ENCODE assay signal across 26 mouse cellular contexts in genomic region chr2:155655759-155656372, GRCm38 (mm10). TPM values are rescaled to one million over a fixed set of nuclear protein-coding genes. Genes with fewer than 3 reads are reported as not detected.
DNase-seq lines count a peak whose midpoint lies in the region; ATAC-seq lines count a peak whose summit lies in the region.
"Had no signal": no experiment of that assay in that cellular context is flagged by ENCODE, and none has a peak within 500 bp of the region (broad histone marks: within the 10 kb centered on the region; RNA-seq: fewer than 3 reads in every experiment).

No protein-coding gene starts in this region.

- 25% methylated on average over 6 of the region's 6 CpGs for WGBS in forebrain, embryonic 13.5 days
- 27% methylated on average over 6 of the region's 6 CpGs for WGBS in forebrain, embryonic 15.5 days
- WGBS in hindbrain, embryonic 11.5 days: 57% methylated on average over 6 of the region's 6 CpGs
- 42% methylated on average over 6 of the region's 6 CpGs for WGBS in hindbrain, embryonic 16.5 days
- 88% methylated on average over 6 of the region's 6 CpGs for WGBS in kidney, embryonic 16.5 days

- H3K4me3 ChIP-seq in forebrain, embryonic 13.5 days: no peak overlapping the region
- no peak overlapping the region for H3K4me3 ChIP-seq in forebrain, embryonic 15.5 days
- no peak overlapping the region for H3K4me3 ChIP-seq in hindbrain, embryonic 11.5 days (ENCODE audit: low read depth, low read length)
- no peak overlapping the region for H3K4me3 ChIP-seq in hindbrain, embryonic 16.5 days (ENCODE audit: low read length)
- no peak overlapping the region for H3K4me3 ChIP-seq in kidney, embryonic 16.5 days (ENCODE audit: low read length)
- H3K4me3 ChIP-seq: embryonic facial prominence, embryonic 15.5 days; erythroblast, embryonic 14.5 days; gastrocnemius, adult 2 months; heart, embryonic 10.5 days had no signal

- H3K36me3 ChIP-seq in forebrain, embryonic 13.5 days (ENCODE audit: poor library complexity, severe bottlenecking): peaks cover 83% of the 10 kb centered on the region
- H3K36me3 ChIP-seq in forebrain, embryonic 15.5 days: peaks cover 77% of the 10 kb centered on the region
- peaks cover 8% of the 10 kb centered on the region for H3K36me3 ChIP-seq in hindbrain, embryonic 11.5 days (ENCODE audit: control insufficient read depth, insufficient read depth, low read length)
- peaks cover 32% of the 10 kb centered on the region for H3K36me3 ChIP-seq in hindbrain, embryonic 16.5 days (ENCODE audit: control insufficient read depth, insufficient read depth, low read length)
- peaks cover 60% of the 10 kb centered on the region for H3K36me3 ChIP-seq in kidney, embryonic 16.5 days (ENCODE audit: insufficient read depth, low read length)

- 0 out of 2 replicates have a peak, but pooled peaks have one; percentile 21 for ATAC-seq in forebrain, embryonic 13.5 days
- no peak for ATAC-seq in forebrain, embryonic 15.5 days (replicated peaks)
- ATAC-seq in hindbrain, embryonic 11.5 days (ENCODE audit: low FRiP score): no peak
- ATAC-seq in hindbrain, embryonic 16.5 days: no peak
- no peak for ATAC-seq in kidney, embryonic 16.5 days (ENCODE audit: low FRiP score, low TSS enrichment)
- ATAC-seq: CD4-positive, CD25-positive, alpha-beta regulatory T cell, adult 4 months; inflammation-experienced regulatory T-cells, adult 6 months; intestine, postnatal 0 days had no signal

- DNase-seq in embryo, embryonic 10 days (ENCODE audit: low spot score): peak; percentile 24
- no peak for DNase-seq in embryo, embryonic 9.5 days (ENCODE audit: extremely low spot score)
- DNase-seq in hindbrain, embryonic 11.5 days (ENCODE audit: low spot score): peak; percentile 22
- DNase-seq: adrenal gland, adult 8-10 months; adrenal gland, postnatal 36 days; B cell, adult 2 months; cerebellum, adult 11 months; cerebellum, adult 8-10 months; cerebellum, postnatal 14 days; gastrocnemius, adult 2 months; gastrocnemius, postnatal 25 days; heart, postnatal 10 days; heart, postnatal 4 days; kidney, adult 8-10 months had no signal

- peaks cover 8% of the 10 kb centered on the region for H3K4me1 ChIP-seq in forebrain, embryonic 13.5 days
- H3K4me1 ChIP-seq in forebrain, embryonic 15.5 days: no peaks in the 10 kb centered on the region
- no peaks in the 10 kb centered on the region for H3K4me1 ChIP-seq in hindbrain, embryonic 11.5 days (replicated peaks; ENCODE audit: control insufficient read depth, insufficient read depth, low read length)
- no peaks in the 10 kb centered on the region for H3K4me1 ChIP-seq in hindbrain, embryonic 16.5 days (ENCODE audit: control insufficient read depth, insufficient read depth, low read depth, low read length)
- H3K4me1 ChIP-seq in kidney, embryonic 16.5 days (ENCODE audit: insufficient read depth, low read length): no peaks in the 10 kb centered on the region
- H3K4me1 ChIP-seq: embryonic facial prominence, embryonic 15.5 days; heart, embryonic 10.5 days had no signal

- H3K9me3 ChIP-seq in forebrain, embryonic 13.5 days (replicated peaks): no peaks in the 10 kb centered on the region
- H3K9me3 ChIP-seq in forebrain, embryonic 15.5 days: no peaks in the 10 kb centered on the region
- H3K9me3 ChIP-seq in hindbrain, embryonic 11.5 days (ENCODE audit: control insufficient read depth, low read length): no peaks in the 10 kb centered on the region
- H3K9me3 ChIP-seq in hindbrain, embryonic 16.5 days (ENCODE audit: control insufficient read depth, low read length): no peaks in the 10 kb centered on the region
- H3K9me3 ChIP-seq in kidney, embryonic 16.5 days (ENCODE audit: low read length): no peaks in the 10 kb centered on the region
- H3K9me3 ChIP-seq: embryonic facial prominence, embryonic 15.5 days; G1E; heart, embryonic 10.5 days had no signal

- H3K27me3 ChIP-seq in forebrain, embryonic 13.5 days: no peaks in the 10 kb centered on the region
- no peaks in the 10 kb centered on the region for H3K27me3 ChIP-seq in forebrain, embryonic 15.5 days
- H3K27me3 ChIP-seq in hindbrain, embryonic 11.5 days (ENCODE audit: control insufficient read depth, insufficient read depth, low read length): no peaks in the 10 kb centered on the region
- no peaks in the 10 kb centered on the region for H3K27me3 ChIP-seq in hindbrain, embryonic 16.5 days (replicated peaks; ENCODE audit: control insufficient read depth, insufficient read depth, low read length)
- no peaks in the 10 kb centered on the region for H3K27me3 ChIP-seq in kidney, embryonic 16.5 days (ENCODE audit: insufficient read depth, low read length)
- H3K27me3 ChIP-seq: embryonic facial prominence, embryonic 15.5 days had no signal

- H3K27ac ChIP-seq in forebrain, embryonic 13.5 days: peak overlapping the region; percentile 4; the same call in 1 of the 2 replicates
- H3K27ac ChIP-seq in forebrain, embryonic 15.5 days (replicated peaks): no peak overlapping the region; the same call in 1 of the 2 replicates
- no peak overlapping the region for H3K27ac ChIP-seq in hindbrain, embryonic 11.5 days (ENCODE audit: low read depth, low read length)
- no peak overlapping the region for H3K27ac ChIP-seq in hindbrain, embryonic 16.5 days (ENCODE audit: low read depth, low read length)
- no peak overlapping the region for H3K27ac ChIP-seq in kidney, embryonic 16.5 days (ENCODE audit: low read length)
- H3K27ac ChIP-seq: embryonic facial prominence, embryonic 15.5 days; gastrocnemius, adult 2 months; heart, embryonic 10.5 days; hindbrain, embryonic 14.5 days had no signal

- H3K4me2 ChIP-seq in forebrain, embryonic 13.5 days: no peak overlapping the region
- H3K4me2 ChIP-seq in forebrain, embryonic 15.5 days (replicated peaks): no peak overlapping the region
- no peak overlapping the region for H3K4me2 ChIP-seq in hindbrain, embryonic 11.5 days (replicated peaks; ENCODE audit: low read depth, low read length)
- H3K4me2 ChIP-seq in hindbrain, embryonic 16.5 days (ENCODE audit: low read length): no peak overlapping the region
- H3K4me2 ChIP-seq in kidney, embryonic 16.5 days (replicated peaks; ENCODE audit: low read depth, low read length): no peak overlapping the region
- H3K4me2 ChIP-seq: embryonic facial prominence, embryonic 15.5 days; hindbrain, embryonic 14.5 days had no signal

- H3K9ac ChIP-seq in forebrain, embryonic 13.5 days: no peak overlapping the region
- no peak overlapping the region for H3K9ac ChIP-seq in forebrain, embryonic 15.5 days (replicated peaks)
- no peak overlapping the region for H3K9ac ChIP-seq in hindbrain, embryonic 11.5 days (ENCODE audit: low read depth, low read length)
- no peak overlapping the region for H3K9ac ChIP-seq in hindbrain, embryonic 16.5 days (ENCODE audit: low read depth, low read length)
- no peak overlapping the region for H3K9ac ChIP-seq in kidney, embryonic 16.5 days (replicated peaks; ENCODE audit: low read length)
- H3K9ac ChIP-seq: embryonic facial prominence, embryonic 15.5 days; hindbrain, embryonic 14.5 days had no signal

RNA-seq across cellular contexts. Expression of gene Trpc4ap, which starts 36.3 kb away (rescaled TPM):
- 142 and 144 TPM in 2 replicates for polyA plus RNA-seq in forebrain, embryonic 13.5 days (2015; fragmentation: Nextera tagmentation; extraction: Ambion mirVana)
- polyA plus RNA-seq in forebrain, embryonic 15.5 days (2015; fragmentation: Nextera tagmentation; extraction: Ambion mirVana): 172 and 180 TPM in 2 replicates
- 154 and 157 TPM in 2 replicates for polyA plus RNA-seq in hindbrain, embryonic 11.5 days (2014; fragmentation: Nextera tagmentation; extraction: Ambion mirVana)
- 155 and 168 TPM in 2 replicates for polyA plus RNA-seq in hindbrain, embryonic 16.5 days (2015; fragmentation: Nextera tagmentation; extraction: Ambion mirVana)
- 135 and 143 TPM in 2 replicates for polyA plus RNA-seq in kidney, embryonic 16.5 days (2015; fragmentation: Nextera tagmentation; extraction: Ambion mirVana)

RNA-seq across cellular contexts. Expression of gene Myh7b, which starts 44.9 kb away (rescaled TPM):
- 0.28 and 0.61 TPM in 2 replicates for polyA plus RNA-seq in forebrain, embryonic 13.5 days (2015; fragmentation: Nextera tagmentation; extraction: Ambion mirVana)
- 0.29 and 0.59 TPM in 2 replicates for polyA plus RNA-seq in forebrain, embryonic 15.5 days (2015; fragmentation: Nextera tagmentation; extraction: Ambion mirVana)
- polyA plus RNA-seq in hindbrain, embryonic 11.5 days (2014; fragmentation: Nextera tagmentation; extraction: Ambion mirVana): 0.46 and 0.52 TPM in 2 replicates
- 0.77 and 1.7 TPM in 2 replicates for polyA plus RNA-seq in hindbrain, embryonic 16.5 days (2015; fragmentation: Nextera tagmentation; extraction: Ambion mirVana)
- polyA plus RNA-seq in kidney, embryonic 16.5 days (2015; fragmentation: Nextera tagmentation; extraction: Ambion mirVana): 0.56 and 1.7 TPM in 2 replicates
- polyA plus RNA-seq: CD4-positive, CD25-positive, alpha-beta regulatory T cell, adult 4 months had no signal
